Mouse (Mus musculus) MEL (cell line): ENCODE measurements around the gene Grip1. TPM values are rescaled to one million over a fixed set of nuclear protein-coding genes. Genes with fewer than 3 reads are reported as not detected.

Source experiments
- DNase-seq: peaks from one replicate; pipeline ENCODE4 v3.0.0; 2011; ENCODE audit warnings: low read depth, low spot score
- H3K27ac ChIP-seq: 2 replicates; pipeline ENCODE4 v1.5.1; 2012; ENCODE audit warnings: low read depth, mild to moderate bottlenecking, control low read depth, low read length, moderate library complexity; ENCODE audit not compliant: control insufficient read depth
- H3K27me3 ChIP-seq, 2 experiments: fragments of 150-350 bp in 1 of 2; sonication (generic) in 1 of 2; 2 replicates each; pipeline ENCODE4 v1.6.1; 2012; ENCODE audit warnings: low read length in 2 of 2, mild to moderate bottlenecking in 2 of 2, improper control_type of control experiment in 1 of 2, moderate library complexity in 1 of 2; ENCODE audit not compliant: insufficient read depth in 2 of 2, control insufficient read depth in 1 of 2
- H3K36me3 ChIP-seq, 2 experiments: 2 replicates each; pipeline ENCODE4 v1.6.1; 2012 to 2014; ENCODE audit warnings: low read length in 2 of 2, improper control_type of control experiment in 1 of 2, inconsistent platforms in 1 of 2, mild to moderate bottlenecking in 1 of 2; ENCODE audit not compliant: insufficient read depth in 2 of 2, control insufficient read depth in 1 of 2
- H3K4me1 ChIP-seq, 2 experiments: fragments of 150-350 bp in 1 of 2; sonication (generic) in 1 of 2; 2 replicates each; pipeline ENCODE4 v1.6.1; 2012; ENCODE audit warnings: low read length in 2 of 2, improper control_type of control experiment in 1 of 2, mild to moderate bottlenecking in 1 of 2; ENCODE audit not compliant: insufficient read depth in 2 of 2, control insufficient read depth in 1 of 2
- H3K4me3 ChIP-seq, 2 experiments: fragments of 150-350 bp in 1 of 2; sonication (generic) in 1 of 2; 2 replicates each; pipeline ENCODE4 v1.5.1; 2012; ENCODE audit warnings: low read depth in 2 of 2, low read length in 2 of 2, mild to moderate bottlenecking in 2 of 2, moderate library complexity in 2 of 2, control low read depth in 1 of 2, improper control_type of control experiment in 1 of 2; ENCODE audit not compliant: control insufficient read depth in 1 of 2, insufficient read depth in 1 of 2
- H3K79me2 ChIP-seq: 2 replicates; pipeline ENCODE4 v1.6.1; 2012; ENCODE audit warnings: mild to moderate bottlenecking, low read length, moderate library complexity; ENCODE audit not compliant: control insufficient read depth, poor library complexity, insufficient read depth
- H3K9ac ChIP-seq: 2 replicates; pipeline ENCODE4 v1.6.1; 2012; ENCODE audit warnings: low read depth, mild to moderate bottlenecking, control low read depth, low read length, moderate library complexity; ENCODE audit not compliant: control insufficient read depth, poor library complexity, severe bottlenecking
- H3K9me3 ChIP-seq: fragments of 150-350 bp; sonication (generic); replicated peaks from 2 replicates; pipeline ENCODE4 v1.6.1; 2012; ENCODE audit warnings: mild to moderate bottlenecking, low read length, improper control_type of control experiment, moderate library complexity; ENCODE audit not compliant: insufficient read depth
- BHLHE40 ChIP-seq: IDR thresholded peaks from 2 replicates; pipeline ENCODE4 v1.6.1; 2012; ENCODE audit warnings: low read depth, mild to moderate bottlenecking, inconsistent platforms, low read length, improper control_type of control experiment, borderline replicate concordance
- CHD2 ChIP-seq: IDR thresholded peaks from 2 replicates; pipeline ENCODE4 v1.6.1; 2011; ENCODE audit warnings: low read length, improper control_type of control experiment
- CTCF ChIP-seq, 3 experiments: IDR thresholded peaks in 2 of 3; conservative IDR thresholded peaks in 1 of 3; 2 replicates each; pipeline ENCODE4 v1.5.1; 2011 to 2012; ENCODE audit warnings: low read length in 3 of 3, low read depth in 2 of 3, mild to moderate bottlenecking in 2 of 3, improper control_type of control experiment in 1 of 3, inconsistent platforms in 1 of 3, mixed read lengths in 1 of 3, moderate library complexity in 1 of 3; ENCODE audit not compliant: control insufficient read depth in 1 of 3, insufficient read depth in 1 of 3, poor library complexity in 1 of 3, severe bottlenecking in 1 of 3
- E2F4 ChIP-seq: IDR thresholded peaks from 2 replicates; pipeline ENCODE4 v1.6.1; 2011; ENCODE audit warnings: low read depth, low read length, improper control_type of control experiment, borderline replicate concordance
- ELF1 ChIP-seq: IDR thresholded peaks from 2 replicates; pipeline ENCODE4 v1.6.1; 2014; ENCODE audit warnings: low read depth, mild to moderate bottlenecking, inconsistent platforms, low read length, improper control_type of control experiment, moderate library complexity
- EP300 ChIP-seq, 2 experiments: IDR thresholded peaks; 2 replicates each; pipeline ENCODE4 v1.6.1; 2011; ENCODE audit warnings: improper control_type of control experiment in 2 of 2, low read length in 2 of 2, low read depth in 1 of 2, mild to moderate bottlenecking in 1 of 2
- GABPA ChIP-seq: IDR thresholded peaks from 2 replicates; pipeline ENCODE4 v1.6.1; 2012; ENCODE audit warnings: low read depth, mild to moderate bottlenecking, inconsistent platforms, low read length, improper control_type of control experiment, moderate library complexity
- HCFC1 ChIP-seq: IDR thresholded peaks from 2 replicates; pipeline ENCODE4 v1.6.1; 2012; ENCODE audit warnings: low read depth, mild to moderate bottlenecking, inconsistent platforms, low read length, improper control_type of control experiment, moderate library complexity
- JUND ChIP-seq: IDR thresholded peaks from 2 replicates; pipeline ENCODE4 v1.6.1; 2011; ENCODE audit warnings: low read depth, mild to moderate bottlenecking, improper control_type of control experiment, low read length
- KAT2A ChIP-seq: conservative IDR thresholded peaks from 2 replicates; pipeline ENCODE4 v1.6.1; 2012; ENCODE audit warnings: low read depth, low read length, improper control_type of control experiment, inconsistent platforms
- MAFK ChIP-seq: IDR thresholded peaks from 2 replicates; pipeline ENCODE4 v1.6.1; 2011; ENCODE audit warnings: low read depth, mild to moderate bottlenecking, low read length, improper control_type of control experiment, borderline replicate concordance
- MAX ChIP-seq: IDR thresholded peaks from 2 replicates; pipeline ENCODE4 v1.6.1; 2011; ENCODE audit warnings: low read length, improper control_type of control experiment
- MYB ChIP-seq: IDR thresholded peaks from 2 replicates; pipeline ENCODE4 v1.6.1; 2011; ENCODE audit warnings: mild to moderate bottlenecking, low read depth, low read length, improper control_type of control experiment
- NELFE ChIP-seq: IDR thresholded peaks from 2 replicates; pipeline ENCODE4 v1.6.1; 2011; ENCODE audit warnings: low read depth, low read length, improper control_type of control experiment
- NRF1 ChIP-seq: IDR thresholded peaks from 2 replicates; pipeline ENCODE4 v1.6.1; 2014; ENCODE audit warnings: low read depth, mild to moderate bottlenecking, inconsistent platforms, low read length, improper control_type of control experiment, moderate library complexity; ENCODE audit not compliant: poor library complexity, insufficient read depth, severe bottlenecking
- POLR2A ChIP-seq, 2 experiments: IDR thresholded peaks; 2 replicates each; pipeline ENCODE4 v1.6.1; 2011 to 2012; ENCODE audit warnings: low read length in 2 of 2, mild to moderate bottlenecking in 2 of 2, control low read depth in 1 of 2, improper control_type of control experiment in 1 of 2, low read depth in 1 of 2, moderate library complexity in 1 of 2; ENCODE audit not compliant: control insufficient read depth in 1 of 2, insufficient read depth in 1 of 2, poor library complexity in 1 of 2
- POLR2AphosphoS5 ChIP-seq: IDR thresholded peaks from 2 replicates; pipeline ENCODE4 v1.6.1; 2012; ENCODE audit warnings: low read depth, borderline replicate concordance, mild to moderate bottlenecking, inconsistent platforms, low read length, moderate library complexity, mixed read lengths
- RCOR1 ChIP-seq: IDR thresholded peaks from 2 replicates; pipeline ENCODE4 v1.6.1; 2012; ENCODE audit warnings: low read depth, mild to moderate bottlenecking, inconsistent platforms, low read length, improper control_type of control experiment
- SIN3A ChIP-seq: IDR thresholded peaks from 2 replicates; pipeline ENCODE4 v1.6.1; 2012; ENCODE audit warnings: low read length, improper control_type of control experiment, inconsistent platforms
- SMC3 ChIP-seq: IDR thresholded peaks from 2 replicates; pipeline ENCODE4 v1.6.1; 2011; ENCODE audit warnings: low read depth, low read length, improper control_type of control experiment
- TBP ChIP-seq: IDR thresholded peaks from 2 replicates; pipeline ENCODE4 v1.8.0; 2011; ENCODE audit warnings: low read depth, low read length, improper control_type of control experiment
- UBTF ChIP-seq: IDR thresholded peaks from 2 replicates; pipeline ENCODE4 v1.6.1; 2012; ENCODE audit warnings: low read depth, mild to moderate bottlenecking, inconsistent platforms, low read length, improper control_type of control experiment, moderate library complexity, borderline replicate concordance; ENCODE audit not compliant: insufficient read depth
- USF1 ChIP-seq: IDR thresholded peaks from 2 replicates; pipeline ENCODE4 v1.6.1; 2014; ENCODE audit warnings: low read depth, mild to moderate bottlenecking, inconsistent platforms, low read length, improper control_type of control experiment, moderate library complexity
- ZKSCAN1 ChIP-seq: IDR thresholded peaks from 2 replicates; pipeline ENCODE4 v1.6.1; 2012; ENCODE audit warnings: low read depth, mild to moderate bottlenecking, inconsistent platforms, low read length, improper control_type of control experiment, moderate library complexity
- ZNF384 ChIP-seq: IDR thresholded peaks from 2 replicates; pipeline ENCODE4 v1.6.1; 2012; ENCODE audit warnings: low read depth, mild to moderate bottlenecking, inconsistent platforms, low read length, improper control_type of control experiment
- polyA plus RNA-seq, 2 experiments: library from polyadenylated mRNA; stranded (reverse) in 1 of 2; unstranded in 1 of 2; fragments of >175 nt in 1 of 2; fragments of >200 nt in 1 of 2; gene quantifications; 2 replicates each; pipeline versions ENCODE4 v1.2.1 to v1.2.4; 2012; ENCODE audit warnings: low replicate concordance in 2 of 2, low read depth in 1 of 2; ENCODE audit not compliant: insufficient read length in 2 of 2, insufficient read depth in 1 of 2, missing spikeins in 1 of 2
- total RNA-seq: library from RNA; depleted of rRNA; stranded (reverse); fragments of 300-350 nt; gene quantifications from 2 replicates; pipeline ENCODE4 v1.2.3, GENCODE M21; 2012

The Grip1 gene
- total and polyA plus RNA-seq, 3 experiments = 0.04 TPM; not detected in 2

- no peak overlapping the region for H3K27ac ChIP-seq
- no peak for TF ChIP-seq ELF1
- DNase-seq = no peak
- no peaks in the 10 kb centered on the region; the same call in 1 of the 2 replicates for H3K9me3 ChIP-seq
- no peak overlapping the region for H3K9ac ChIP-seq
- no peaks in the 10 kb centered on the region for H3K27me3 ChIP-seq
- H3K79me2 ChIP-seq = no peaks in the 10 kb centered on the region
- no peaks in the 10 kb centered on the region for H3K4me1 ChIP-seq
- H3K4me3 ChIP-seq = no peak overlapping the region
- no peaks in the 10 kb centered on the region for H3K36me3 ChIP-seq
Observed at GRCm38 (mm10) chr10:119486936-119487335, 33.3 kb downstream of the Grip1 start.

GRCm38 (mm10) chr10:119490831-119491230 lies 37.2 kb downstream of the Grip1 start:
- no peaks in the 10 kb centered on the region for H3K79me2 ChIP-seq
- no peak overlapping the region for H3K4me3 ChIP-seq
- no peaks in the 10 kb centered on the region; the same call in 1 of the 2 replicates for H3K9me3 ChIP-seq
- H3K4me1 ChIP-seq = no peaks in the 10 kb centered on the region
- H3K27me3 ChIP-seq = no peaks in the 10 kb centered on the region
- H3K9ac ChIP-seq = no peak overlapping the region
- H3K36me3 ChIP-seq = no peaks in the 10 kb centered on the region
- TF ChIP-seq JUND = no peak
- TF ChIP-seq EP300 (IDR thresholded peaks at IDR 0.05; ENCODE audit: low read depth in 1 of 2, low read length in 2 of 2) = no peak
- no peak for TF ChIP-seq ZKSCAN1
- TF ChIP-seq POLR2A (IDR thresholded peaks at IDR 0.05; ENCODE audit: control insufficient read depth in 1 of 2, insufficient read depth in 1 of 2, low read depth in 1 of 2, low read length in 2 of 2, poor library complexity in 1 of 2) = no peak
- TF ChIP-seq MAX = no peak
- TF ChIP-seq KAT2A = no peak
- TF ChIP-seq SIN3A = no peak
- no peak for TF ChIP-seq MYB
- TF ChIP-seq CTCF (IDR thresholded peaks at IDR 0.05 in 2 of 3, conservative IDR thresholded peaks at IDR 0.05 in 1 of 3; ENCODE audit: control insufficient read depth in 1 of 3, insufficient read depth in 1 of 3, low read depth in 2 of 3, low read length in 3 of 3, poor library complexity in 1 of 3, severe bottlenecking in 1 of 3) = no peak
- no peak for TF ChIP-seq CHD2
- TF ChIP-seq TBP = no peak
- no peak for TF ChIP-seq E2F4
- no peak for TF ChIP-seq SMC3
- TF ChIP-seq UBTF = no peak
- no peak for TF ChIP-seq GABPA
- TF ChIP-seq RCOR1 = no peak
- no peak for TF ChIP-seq ELF1
- H3K27ac ChIP-seq = no peak overlapping the region
- no peak for DNase-seq

- no peaks in the 10 kb centered on the region for H3K9me3 ChIP-seq
- H3K36me3 ChIP-seq = no peaks in the 10 kb centered on the region
- DNase-seq = no peak
Observed at GRCm38 (mm10) chr10:119495317-119495716, 41.7 kb downstream of the Grip1 start.

More at GRCm38 (mm10) chr10:119495317-119495716, 41.7 kb downstream of the Grip1 start:
- H3K27ac ChIP-seq = no peak overlapping the region
- H3K79me2 ChIP-seq = no peaks in the 10 kb centered on the region
- no peak for TF ChIP-seq USF1
- TF ChIP-seq SIN3A = no peak
- TF ChIP-seq NELFE = no peak
- TF ChIP-seq HCFC1 = no peak
- no peak for TF ChIP-seq MAFK
- TF ChIP-seq NRF1 = no peak
- no peak for TF ChIP-seq BHLHE40
- no peak for TF ChIP-seq ZNF384
- TF ChIP-seq POLR2AphosphoS5 = no peak
- no peak for TF ChIP-seq MAX
- H3K4me3 ChIP-seq = no peak overlapping the region
- H3K4me1 ChIP-seq = no peaks in the 10 kb centered on the region
- no peaks in the 10 kb centered on the region for H3K27me3 ChIP-seq
- no peak overlapping the region for H3K9ac ChIP-seq
